Mouse (Mus musculus) cerebellum, postnatal 14 days (tissue): Measurements from ENCODE around the gene Olfr1153.

Source experiments
- DNase-seq, 2 experiments: peaks; one replicate each; pipeline ENCODE4 v3.0.0; 2021; ENCODE audit warnings: mixed read lengths in 2 of 2

Gene Olfr1153

GRCm38 (mm10) chr2:87894662-87895061, at the start of gene Olfr1153:
Gene Olfr1153, plus strand, starts transcription at chr2:87894962.
- no peak for DNase-seq

GRCm38 (mm10) chr2:87855562-87855961, 39.2 kb upstream of the Olfr1153 start, which contains the start of gene Olfr1151:
Gene Olfr1151, plus strand, starts transcription at chr2:87855862.
- DNase-seq, result no peak

DNA sequence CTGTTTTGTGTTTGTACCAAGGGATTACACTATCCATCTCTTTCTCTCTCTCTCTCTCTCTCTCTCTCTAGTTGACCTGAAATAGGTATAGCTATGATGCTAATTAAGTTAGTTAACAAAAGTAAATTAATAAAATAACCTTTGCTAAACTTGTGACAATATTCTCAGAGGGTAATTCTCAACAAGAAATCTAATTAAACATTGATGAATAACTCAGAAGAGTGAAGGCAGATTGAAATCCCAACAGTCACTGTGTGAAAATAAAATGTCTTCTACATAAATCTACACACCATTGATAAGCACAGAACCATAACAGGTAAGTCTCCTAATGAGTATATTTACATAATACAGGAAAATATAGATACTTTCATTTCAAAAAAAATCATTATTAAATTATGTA, 28.6 kb upstream of the Olfr1153 start, which contains the start of gene Olfr1152:
Olfr1152 (plus strand) TSS at position 301 of the 400 bp plus-strand sequence.
- no peak for DNase-seq

DNA sequence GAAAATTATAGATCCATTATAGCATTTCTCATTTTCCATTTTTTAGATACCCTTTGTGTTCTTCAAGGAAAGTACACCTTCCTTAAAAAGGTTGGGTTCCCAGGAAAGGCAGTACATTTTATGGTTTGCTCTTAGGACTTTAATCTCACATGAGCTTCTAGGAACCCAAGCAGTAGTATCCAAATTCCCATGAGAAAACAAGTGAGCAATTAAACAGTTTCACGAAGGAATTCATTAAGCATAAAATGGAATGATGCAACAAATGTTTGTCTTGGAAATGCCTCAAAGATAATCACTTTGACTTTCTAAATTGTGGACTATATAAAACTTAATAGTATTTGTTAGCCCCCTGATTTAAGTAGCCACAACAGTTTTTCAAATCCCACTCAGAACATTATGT, 10.3 kb downstream of the Olfr1153 start, which contains the start of gene Olfr1154:
Olfr1154 (minus strand) TSS at position 101 of the 400 bp plus-strand sequence.
- no peak for DNase-seq

GRCm38 (mm10) chr2:87945037-87945436, 50.3 kb downstream of the Olfr1153 start, which contains the start of gene Olfr1155:
Gene Olfr1155, minus strand, starts transcription at chr2:87945137.
- no peak for DNase-seq
